Mouse (Mus musculus) kidney, adult 2 months (tissue): ENCODE results near the gene Lbhd2.

Experiments
- CTCF ChIP-seq: fragments of 200-500 bp; conservative IDR thresholded peaks from 2 replicates; pipeline ENCODE4 v1.5.1; 2011; ENCODE audit warnings: low read depth, mild to moderate bottlenecking, control low read depth, low read length, moderate library complexity, mixed read lengths; ENCODE audit not compliant: insufficient read depth, insufficient read length
- POLR2A ChIP-seq: fragments of 200-500 bp; IDR thresholded peaks from one replicate; pipeline ENCODE4 v1.6.1; 2011; ENCODE audit warnings: low read depth, low read length, control low read depth

- TF ChIP-seq CTCF (no peak), POLR2A (no peak)
Observed at GRCm38 (mm10) chr12:111385883-111386641, 20.5 kb upstream of the Lbhd2 start.
